Mouse (Mus musculus) liver (tissue): ENCODE data around the gene Ubxn1.

Source experiments
- DNase-seq: peaks from one replicate; pipeline ENCODE4 v3.0.0-alpha.2; 2020; ENCODE audit warnings: mixed read lengths

Ubxn1 gene

DNA sequence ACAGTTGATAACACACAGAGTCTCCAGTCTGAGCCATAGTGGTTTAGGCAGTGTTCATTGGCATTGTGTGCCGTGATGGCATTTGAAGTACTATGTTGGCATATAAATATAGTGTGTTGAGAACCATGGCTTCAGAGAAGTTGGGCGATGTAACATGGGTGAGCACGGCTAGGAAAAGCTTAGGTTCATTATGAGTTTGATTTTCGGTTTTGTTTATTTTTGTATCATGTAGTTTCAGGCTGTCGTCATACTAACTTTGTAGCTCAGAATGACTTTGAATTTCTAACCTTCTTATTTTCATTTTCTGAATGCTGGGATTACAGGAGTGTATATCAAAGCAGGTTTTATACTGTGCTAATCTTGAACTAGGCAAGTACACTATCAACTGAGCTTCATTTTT lies 32.1 kb downstream of the Ubxn1 start:
- no peak for DNase-seq

DNA sequence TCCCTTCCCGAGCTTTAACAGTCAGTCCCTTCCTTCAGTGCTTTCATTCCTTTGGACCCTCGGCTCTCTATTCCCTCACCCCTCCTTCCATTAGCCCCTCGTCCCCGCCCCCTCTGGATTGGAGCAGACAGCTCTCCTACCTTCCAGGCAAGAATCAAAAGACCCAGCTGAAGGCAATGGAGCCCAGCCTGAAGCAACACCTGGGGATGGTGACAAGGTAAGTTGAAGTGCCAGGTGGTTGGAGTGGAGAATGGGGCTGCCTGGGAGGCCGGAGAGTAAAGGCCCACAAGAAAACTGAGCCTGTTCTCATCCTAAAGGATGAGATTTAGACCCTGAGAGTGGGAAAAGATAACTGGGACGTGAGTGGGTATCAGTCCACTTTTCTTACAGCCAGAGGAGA lies 37.2 kb downstream of the Ubxn1 start:
- no peak for DNase-seq

- DNase-seq: no peak
Measured at GRCm38 (mm10) chr19:8911810-8912209, 40.5 kb downstream of the Ubxn1 start.

GRCm38 (mm10) chr19:8914212-8914611 lies 42.9 kb downstream of the Ubxn1 start:
- DNase-seq: no peak

DNA sequence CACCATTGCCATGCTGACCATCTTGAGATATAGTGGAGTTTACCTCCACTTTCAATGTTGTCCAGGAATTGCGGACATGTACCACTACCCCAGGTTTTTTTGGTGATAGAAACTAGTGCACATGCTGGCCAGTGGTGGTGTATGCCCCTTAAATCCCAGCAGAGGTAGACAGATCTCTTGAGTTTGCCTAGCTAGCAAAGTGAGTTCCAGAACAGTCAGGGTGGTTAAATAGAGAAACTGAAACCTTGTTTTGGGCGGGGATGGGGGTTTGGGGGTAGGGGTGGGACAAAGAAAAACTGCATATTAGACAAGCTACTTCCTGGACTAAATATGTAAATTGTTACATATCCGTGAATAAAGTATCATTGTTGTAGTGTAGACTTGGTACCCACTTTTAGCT lies 47.7 kb downstream of the Ubxn1 start:
- DNase-seq: no peak

GRCm38 (mm10) chr19:8919684-8920072 lies 48.4 kb downstream of the Ubxn1 start:
- DNase-seq: no peak

DNA sequence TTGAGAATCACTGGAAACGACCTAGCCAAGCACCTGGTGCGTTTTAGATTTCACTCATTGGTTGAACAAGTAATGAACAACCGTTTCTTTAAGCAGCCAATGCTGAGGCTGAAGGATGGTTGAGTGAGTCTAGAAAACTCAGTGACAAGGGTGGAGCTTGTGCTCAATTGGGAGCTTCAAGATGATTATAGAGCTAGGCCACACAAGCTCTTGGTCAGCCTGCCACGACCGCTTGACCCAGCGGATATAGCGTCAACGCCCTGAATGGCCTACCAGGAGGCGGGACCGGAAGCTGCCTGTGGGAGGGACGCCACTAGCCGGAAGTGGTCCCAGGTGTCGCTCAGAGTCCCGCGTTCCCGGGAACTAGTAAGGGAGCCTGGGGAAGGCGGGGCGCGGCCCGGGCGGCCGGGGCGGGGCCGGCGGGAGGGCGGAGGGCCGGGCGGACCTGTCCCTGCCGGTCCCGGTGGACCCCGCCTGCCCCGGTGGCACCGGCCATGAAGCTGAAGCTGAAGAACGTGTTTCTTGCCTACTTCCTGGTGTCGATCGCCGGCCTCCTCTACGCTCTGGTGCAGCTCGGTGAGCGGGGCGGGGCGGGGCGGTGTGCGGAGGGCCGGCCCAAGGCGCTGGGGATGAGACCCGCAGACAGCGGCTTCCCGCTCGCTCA lies 48.9 kb downstream of the Ubxn1 start, which contains the start of gene B3gat3:
Gene B3gat3, plus strand, starts transcription at position 302 of the 664 bp plus-strand sequence.
- peak; percentile 94 for DNase-seq

GRCm38 (mm10) chr19:8920836-8921291 lies 49.6 kb downstream of the Ubxn1 start:
- DNase-seq: peak; percentile 70

DNA sequence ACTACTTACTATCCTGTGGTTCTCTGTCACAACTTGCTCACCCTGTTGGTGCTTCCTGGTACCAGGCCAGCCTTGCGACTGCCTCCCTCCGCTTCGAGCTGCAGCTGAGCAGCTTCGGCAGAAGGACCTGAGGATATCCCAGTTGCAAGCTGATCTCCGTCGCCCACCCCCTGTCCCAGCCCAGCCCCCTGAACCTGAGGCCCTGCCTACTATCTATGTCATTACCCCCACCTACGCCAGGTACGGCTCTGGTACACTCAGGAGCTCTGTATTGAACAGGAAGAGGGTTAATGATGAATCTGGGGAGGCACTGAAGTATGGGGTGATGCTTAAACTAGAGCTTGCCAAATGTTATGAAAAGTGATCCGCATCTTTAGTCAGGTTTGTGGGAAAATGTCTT lies 50.4 kb downstream of the Ubxn1 start:
- DNase-seq: no peak
